Mouse (Mus musculus): ENCODE measurements at regions not wholly inside any gene's neighbourhood (a gene's known extent, or its start where the extent isn't known, plus 50 kb on each side); places are given as distances from the start of the nearest gene placed in this dataset.
"Not testable (repeated sequence)": the region's sequence is repeated elsewhere in the genome, so short reads cannot be mapped to it uniquely, and the experiment has no call there.

- DNase-seq (ENCODE audit: low spot score), result no peak
Observed at GRCm38 (mm10) chr15:5607533-5607932, 363.5 kb upstream of the Ptger4 start.

- DNase-seq (ENCODE audit: low spot score), result no peak
Observed at GRCm38 (mm10) chr15:5623021-5623420, 379.0 kb upstream of the Ptger4 start.

DNA sequence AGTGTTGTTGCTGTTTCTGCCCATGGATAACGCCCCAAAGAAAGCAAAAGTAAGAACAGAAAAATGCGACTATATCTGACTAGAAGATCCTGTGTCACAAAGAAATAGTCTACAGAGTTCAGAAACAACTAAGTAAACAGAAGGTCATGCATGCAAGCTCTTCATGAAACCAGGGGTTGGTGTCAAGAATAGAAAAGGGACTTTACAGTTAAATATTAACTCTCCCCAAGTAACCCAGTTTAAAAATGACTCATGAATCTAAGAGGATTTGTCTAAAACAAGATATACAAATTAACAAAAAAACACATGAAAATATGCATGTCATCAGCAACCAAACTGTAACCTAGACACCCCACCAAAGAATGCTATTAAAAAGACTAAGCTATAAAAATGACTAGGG, 381.4 kb upstream of the Ptger4 start:
- no peak for DNase-seq (ENCODE audit: low spot score)

DNA sequence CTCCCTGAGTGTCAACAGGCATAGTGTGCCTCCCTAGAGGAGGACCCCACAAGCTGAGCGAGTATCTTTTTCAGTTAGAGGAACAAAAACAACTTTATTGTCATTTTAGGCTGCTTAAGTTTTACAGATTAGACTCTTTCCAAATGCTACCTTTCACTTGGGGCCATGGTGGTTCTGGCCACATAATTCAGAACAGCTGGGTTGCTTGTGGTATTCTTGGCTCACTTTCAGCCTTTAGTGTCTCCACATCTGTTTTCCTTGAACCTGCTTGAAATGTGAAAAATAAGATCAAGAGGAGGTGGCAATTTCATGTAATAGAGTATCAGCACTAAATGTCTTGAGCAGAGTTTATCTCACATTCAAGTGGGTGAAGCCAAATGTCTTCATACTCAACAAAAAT, 402.7 kb upstream of the Ptger4 start:
- DNase-seq (ENCODE audit: low spot score), result no peak

- no peak for DNase-seq (ENCODE audit: low spot score)
Observed at GRCm38 (mm10) chr15:5658796-5659195, 414.8 kb upstream of the Ptger4 start.

DNA sequence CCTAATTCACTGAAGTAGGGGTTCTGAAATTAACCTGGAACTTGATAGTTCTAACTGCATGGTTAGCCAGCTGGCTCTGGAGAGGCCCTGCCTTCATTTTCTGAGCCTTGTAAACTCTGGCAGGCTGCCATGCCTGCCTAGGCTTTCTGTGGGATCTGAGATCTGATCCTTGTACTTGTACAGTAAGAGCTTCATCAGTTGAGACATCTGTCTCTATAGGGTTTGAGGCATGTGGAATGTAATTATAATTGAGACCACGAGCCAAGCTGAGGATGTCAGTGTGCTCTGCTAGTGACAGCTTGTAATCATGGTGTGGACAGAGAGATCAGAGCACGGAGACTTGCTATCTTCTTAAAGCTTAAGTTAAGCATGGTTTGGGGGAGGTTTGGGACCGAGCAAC, 416.8 kb upstream of the Ptger4 start:
- DNase-seq (ENCODE audit: low spot score), result no peak

DNA sequence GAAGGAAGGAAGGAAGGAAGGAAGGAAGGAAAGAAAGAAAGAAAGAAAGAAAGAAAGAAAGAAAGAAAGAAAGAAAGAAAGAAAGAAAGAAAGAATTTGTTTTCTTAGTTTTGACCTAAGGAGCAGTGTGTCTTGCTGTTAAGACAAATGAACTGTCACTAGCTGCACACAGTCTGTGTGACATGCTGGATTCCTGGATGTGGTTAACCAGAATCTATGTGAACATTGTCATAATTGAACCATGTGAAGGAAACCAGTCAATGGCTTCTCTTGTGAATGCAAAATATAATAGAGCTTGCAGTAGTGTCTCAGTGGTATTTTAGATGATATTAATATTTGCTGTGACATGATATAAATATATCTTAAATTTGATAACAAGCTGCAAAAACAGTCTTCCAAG, 427.8 kb upstream of the Ptger4 start:
- no peak for DNase-seq (ENCODE audit: low spot score)

DNA sequence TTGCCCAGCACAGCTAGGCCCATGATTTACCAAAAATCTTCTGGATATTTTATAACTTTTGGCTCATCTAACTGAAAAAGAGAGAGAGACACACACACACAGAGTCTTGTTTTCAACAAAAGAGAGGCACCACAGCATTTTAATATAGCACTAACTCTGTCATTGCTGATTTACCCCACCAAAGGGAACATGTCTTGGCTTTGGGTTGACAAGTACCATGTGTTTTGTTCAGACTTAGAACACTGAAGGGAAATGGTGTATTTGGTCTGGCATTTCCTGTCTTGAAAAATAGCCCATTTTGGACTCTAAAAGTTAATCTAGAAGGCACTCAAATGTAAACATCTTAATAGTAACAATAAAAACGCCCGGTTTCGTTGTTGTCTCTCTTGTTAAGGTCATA, 432.7 kb upstream of the Ptger4 start:
- no peak for DNase-seq (ENCODE audit: low spot score)

GRCm38 (mm10) chr15:5693810-5694209, 449.8 kb upstream of the Ptger4 start:
- DNase-seq (ENCODE audit: low spot score), result no peak

GRCm38 (mm10) chr15:5695015-5695414, 451.0 kb upstream of the Ptger4 start:
- DNase-seq (ENCODE audit: low spot score), result no peak

DNA sequence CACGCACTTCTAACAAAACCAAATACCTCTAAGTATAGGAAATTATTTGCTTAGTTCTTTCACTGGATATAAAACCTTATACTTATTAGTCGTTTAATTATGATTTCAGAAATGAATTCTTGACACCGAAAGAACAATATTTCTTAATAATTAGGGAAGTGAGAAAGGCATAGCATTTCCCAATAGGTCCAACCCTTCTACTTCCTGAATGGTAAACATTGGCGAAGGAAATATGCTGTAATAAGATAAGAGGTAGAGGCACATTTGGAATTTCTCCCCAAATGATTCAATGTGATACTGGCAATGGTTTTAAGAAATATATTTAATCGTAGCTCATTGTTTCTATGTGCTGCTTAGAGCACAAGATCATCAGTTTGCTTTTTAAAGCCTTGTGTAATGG, 464.5 kb upstream of the Ptger4 start:
- no peak for DNase-seq (ENCODE audit: low spot score)

DNA sequence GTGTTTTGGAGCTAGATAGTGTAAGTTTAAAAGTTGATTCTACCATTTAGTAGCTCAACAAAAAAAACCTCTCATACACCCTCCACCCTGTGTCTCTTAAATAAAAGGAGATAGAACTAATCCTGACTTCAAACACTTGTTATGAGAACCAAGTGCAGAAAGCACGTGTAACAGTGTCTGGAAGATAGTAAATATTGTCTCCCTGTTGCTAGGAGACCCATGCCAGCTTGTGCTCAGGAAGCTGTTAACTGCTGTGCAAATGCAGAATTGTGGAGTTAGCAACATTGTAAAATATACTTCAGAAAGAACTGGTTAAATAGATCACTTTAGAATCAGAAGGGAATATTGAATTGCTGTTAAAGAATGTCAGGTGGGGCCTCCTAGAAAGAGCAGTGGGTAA, 496.7 kb upstream of the Ptger4 start:
- no peak for DNase-seq (ENCODE audit: low spot score)

DNA sequence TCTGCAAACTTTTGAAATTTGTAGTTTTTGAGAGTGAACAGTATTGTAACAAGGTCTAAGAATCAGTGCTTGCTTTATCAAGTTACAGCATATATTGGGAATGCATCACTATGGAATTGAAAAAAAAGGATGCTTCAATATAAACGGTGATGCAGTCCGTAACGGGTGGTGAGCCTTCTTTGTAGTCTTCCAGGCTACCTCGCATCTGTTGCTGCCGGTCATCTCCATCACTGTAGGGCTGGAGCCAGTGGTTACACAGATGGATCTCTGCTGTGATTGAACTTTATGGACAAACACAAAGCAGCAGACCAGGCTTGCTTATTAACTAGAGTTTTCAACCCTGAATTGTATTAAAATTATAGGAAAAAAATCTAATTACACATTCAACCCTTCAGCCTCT, 499.9 kb upstream of the Ptger4 start:
- no peak for DNase-seq (ENCODE audit: low spot score)

DNA sequence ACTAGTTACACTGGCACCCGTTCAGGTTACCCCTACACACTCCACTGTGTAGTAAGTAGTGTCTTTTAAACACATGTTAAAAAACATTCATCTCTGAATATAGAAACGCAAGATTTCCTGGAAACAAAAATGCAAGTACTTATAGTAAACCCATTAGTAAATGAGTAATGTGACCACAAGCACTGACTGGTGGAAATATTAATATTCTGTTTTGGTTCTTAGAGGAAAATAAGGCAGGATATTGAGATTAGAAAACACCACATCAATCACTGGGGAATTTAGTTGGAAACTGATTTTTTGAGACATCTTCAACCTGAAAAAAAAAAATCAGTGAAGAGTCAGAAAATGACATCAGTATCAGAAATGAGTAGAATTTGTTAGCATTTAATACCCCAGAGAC, 514.7 kb upstream of the Ptger4 start:
- no peak for DNase-seq (ENCODE audit: low spot score)

DNA sequence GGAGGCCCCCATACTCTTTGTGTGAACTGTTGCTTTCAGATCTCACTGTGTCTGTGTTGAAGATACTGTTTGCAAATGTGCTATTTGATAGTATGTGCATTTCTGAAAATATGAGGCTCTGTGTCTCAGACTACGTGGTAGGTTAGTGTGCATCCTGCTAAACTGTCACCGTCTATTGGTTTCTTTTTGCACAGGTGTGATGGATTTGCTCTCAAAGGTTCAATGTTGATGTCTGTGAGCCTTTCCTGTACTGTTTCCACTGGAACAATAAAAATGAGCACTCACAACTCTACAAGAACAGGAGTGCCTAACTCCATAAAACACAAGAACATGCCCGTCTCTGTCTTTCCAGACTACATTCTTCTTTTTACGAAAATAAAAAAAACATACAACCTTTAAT, 518.2 kb upstream of the Ptger4 start:
- DNase-seq (ENCODE audit: low spot score), result no peak

DNA sequence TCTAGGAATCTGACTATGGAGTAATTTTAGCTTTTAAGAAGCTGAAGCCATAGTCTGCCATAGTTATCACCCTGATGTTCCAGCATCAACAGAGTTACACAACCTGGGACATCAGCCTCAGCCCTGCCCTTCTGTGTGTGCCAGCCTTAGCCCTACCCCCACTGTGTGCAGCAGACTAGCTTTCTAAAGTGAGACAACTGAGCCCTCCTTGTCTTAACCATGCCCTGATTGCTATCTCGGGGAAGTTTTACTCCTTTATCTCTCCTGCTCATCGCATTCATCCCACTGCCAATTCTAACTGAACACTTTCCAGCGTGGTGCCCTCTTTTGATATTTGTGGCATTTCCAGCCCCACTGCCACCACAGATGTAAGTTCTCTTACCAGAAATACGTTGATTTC, 522.5 kb upstream of the Dab2 start:
- no peak for DNase-seq (ENCODE audit: low spot score)

GRCm38 (mm10) chr15:5799917-5800316, 499.7 kb upstream of the Dab2 start:
- no peak for DNase-seq (ENCODE audit: low spot score)

DNA sequence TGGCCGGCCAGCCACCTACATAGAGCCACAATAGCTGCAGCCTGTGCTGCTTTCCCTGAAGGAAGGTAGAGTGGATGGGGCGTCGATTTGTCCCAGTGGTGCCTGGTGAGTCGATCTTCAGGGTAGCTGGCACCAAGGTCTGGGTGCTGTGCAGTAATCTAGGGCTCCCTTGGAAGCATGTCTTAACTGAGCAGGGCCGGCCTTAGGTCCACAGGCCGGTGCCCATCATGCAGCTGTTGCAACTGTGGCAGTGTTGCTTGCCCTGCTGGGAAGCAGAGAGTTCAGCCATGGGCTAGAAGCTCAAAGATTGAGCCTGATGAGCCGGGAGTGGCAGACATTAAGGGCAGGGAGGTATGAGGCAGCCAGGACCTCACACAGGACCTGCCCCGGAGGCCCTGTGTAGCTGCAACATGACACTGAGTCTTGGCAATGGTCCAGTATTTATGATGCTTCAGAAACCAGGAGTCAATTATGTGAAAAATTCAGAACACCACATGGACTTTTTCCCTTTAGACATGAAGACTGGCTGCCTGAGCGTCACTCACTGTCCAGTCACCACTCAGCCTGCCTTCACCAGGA, 488.3 kb upstream of the Dab2 start:
- DNase-seq (ENCODE audit: low spot score), result no peak

- DNase-seq (ENCODE audit: low spot score), result no peak
Observed at GRCm38 (mm10) chr15:5811958-5812357, 487.6 kb upstream of the Dab2 start.

DNA sequence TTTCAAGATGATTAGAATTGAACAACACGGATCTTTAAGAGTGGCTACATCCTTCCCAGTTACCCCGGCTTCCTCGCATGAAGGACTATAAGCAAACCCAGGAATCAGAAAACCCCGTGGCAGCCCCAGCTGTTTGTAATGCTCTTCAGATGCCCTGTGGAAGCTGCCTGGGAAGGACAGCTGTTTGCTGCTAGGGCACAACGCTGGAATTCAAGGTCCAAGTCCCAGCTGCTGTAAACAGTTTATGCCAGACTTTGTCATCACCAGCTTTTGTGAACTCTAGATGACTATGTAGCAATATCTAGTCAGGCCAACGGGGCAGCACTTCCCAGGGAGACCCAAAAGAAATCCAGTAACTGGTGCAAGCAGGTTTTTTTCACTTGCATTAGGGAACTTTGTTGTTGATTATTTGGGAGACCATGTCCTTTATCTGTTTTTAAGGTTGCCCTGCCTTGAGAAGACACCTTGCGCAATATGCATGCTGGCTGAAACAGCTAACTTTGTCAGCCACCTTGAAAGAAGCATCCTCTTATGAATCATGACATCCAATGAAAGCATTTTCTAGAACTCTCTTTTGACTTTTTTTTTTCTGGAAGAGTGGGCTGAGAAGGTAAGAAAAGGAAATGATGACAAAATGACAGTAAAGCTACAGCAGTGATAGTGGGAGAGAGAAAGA, 481.5 kb upstream of the Dab2 start:
- no peak for DNase-seq (ENCODE audit: low spot score)

DNA sequence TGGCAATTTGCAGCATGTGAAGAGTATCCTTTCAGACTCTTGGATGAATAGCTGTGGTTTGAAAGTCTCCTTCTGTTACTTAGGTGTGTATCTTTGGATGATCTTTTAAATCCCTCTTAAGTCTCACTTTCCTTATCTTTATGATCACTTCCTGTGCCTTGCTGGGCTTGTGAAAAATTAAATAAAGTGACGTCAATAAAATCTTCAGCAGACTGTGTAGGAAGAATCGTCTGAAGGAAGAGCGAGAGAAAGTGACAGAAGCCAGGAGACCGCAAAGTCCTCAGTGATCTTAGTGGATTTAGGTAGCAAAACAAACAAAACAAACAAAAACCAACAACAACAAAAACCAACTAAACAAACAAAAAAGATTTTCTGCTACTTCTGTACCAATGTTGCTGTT, 459.6 kb upstream of the Dab2 start:
- no peak for DNase-seq (ENCODE audit: low spot score)

DNA sequence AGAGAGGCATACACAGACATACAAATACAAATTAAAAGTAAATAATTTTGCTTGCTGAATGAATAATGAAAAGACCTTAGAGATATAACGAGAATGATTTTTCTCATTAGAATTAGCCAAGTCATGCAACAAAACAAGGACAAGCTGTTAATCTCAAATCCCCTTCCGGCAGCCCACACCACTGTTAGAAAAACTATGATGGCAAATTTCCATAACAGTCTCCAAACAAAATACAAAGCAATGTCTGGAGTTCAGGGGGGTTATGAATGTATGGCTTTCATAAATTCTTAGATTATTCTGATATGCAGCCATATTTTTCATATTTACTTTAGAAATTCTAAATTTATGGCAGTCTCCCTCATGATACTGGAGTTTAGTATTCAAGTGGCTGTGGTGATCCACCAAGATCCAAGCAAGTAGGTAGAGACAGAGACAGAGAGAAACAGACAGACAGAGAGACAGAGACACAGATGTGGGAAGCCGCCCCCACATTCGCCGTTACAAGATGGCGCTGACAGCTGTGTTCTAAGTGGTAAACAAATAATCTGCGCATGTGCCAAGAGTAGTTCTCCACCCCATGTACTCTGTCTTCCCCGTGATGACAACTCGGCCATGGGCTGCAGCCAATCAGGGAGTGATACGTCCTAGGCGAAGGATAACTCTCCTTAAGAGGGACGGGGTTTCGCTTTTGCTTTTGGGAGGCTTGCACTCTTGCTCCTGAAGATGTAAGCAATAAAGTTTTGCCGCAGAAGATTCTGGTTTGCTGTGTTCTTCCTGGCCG, 458.0 kb upstream of the Dab2 start:
- DNase-seq (ENCODE audit: low spot score), result not testable (repeated sequence)

DNA sequence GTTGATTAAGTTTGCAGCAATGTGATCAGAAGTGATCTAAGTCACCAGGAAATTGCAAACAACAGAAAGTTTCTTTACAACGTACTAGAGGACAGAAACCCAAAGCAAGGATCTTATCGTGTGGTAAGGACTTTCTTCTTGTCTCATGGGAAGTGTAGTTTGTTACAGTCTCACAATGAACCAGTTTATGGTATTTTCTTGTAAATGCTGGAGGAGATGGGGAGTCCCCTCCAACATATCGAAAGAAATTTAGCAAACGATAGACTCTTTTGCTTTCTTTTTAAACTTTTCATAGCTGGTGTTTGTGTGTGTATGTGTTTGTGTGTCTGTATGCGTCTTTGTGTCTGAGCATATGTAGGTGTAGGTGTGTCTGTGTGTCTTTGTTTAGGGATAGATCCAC, 453.0 kb upstream of the Dab2 start:
- no peak for DNase-seq (ENCODE audit: low spot score)

Data from gastrocnemius, adult 18-20 months (tissue).